Mouse (Mus musculus) cerebellum, adult 2 months (tissue): ENCODE data around the gene Arhgef15.

Experiments
- CTCF ChIP-seq: fragments of 200-500 bp; IDR thresholded peaks from 2 replicates; pipeline ENCODE4 v1.5.1; 2011; ENCODE audit warnings: low read depth, mild to moderate bottlenecking, control low read depth, low read length, moderate library complexity, borderline replicate concordance; ENCODE audit not compliant: insufficient read depth
- POLR2A ChIP-seq: fragments of 200-500 bp; IDR thresholded peaks from 2 replicates; pipeline ENCODE4 v1.6.1; 2011; ENCODE audit warnings: low read length, control low read depth, borderline replicate concordance; ENCODE audit not compliant: insufficient read depth

- TF ChIP-seq CTCF (no peak), POLR2A (no peak)
These were observed 57.5 kb downstream of the Arhgef15 start for GRCm38 (mm10) chr11:68899815-68900214.
